Mouse (Mus musculus): Measurements from ENCODE around the gene Tsen34. TPM values are rescaled to one million over a fixed set of nuclear protein-coding genes. Genes with fewer than 3 reads are reported as not detected.
"Not testable (repeated sequence)": the region's sequence is repeated elsewhere in the genome, so short reads cannot be mapped to it uniquely, and the experiment has no call there.

Gene Tsen34
- total RNA-seq, 2 experiments from 2014 or later: 68.3 to 73.4 TPM

DNA sequence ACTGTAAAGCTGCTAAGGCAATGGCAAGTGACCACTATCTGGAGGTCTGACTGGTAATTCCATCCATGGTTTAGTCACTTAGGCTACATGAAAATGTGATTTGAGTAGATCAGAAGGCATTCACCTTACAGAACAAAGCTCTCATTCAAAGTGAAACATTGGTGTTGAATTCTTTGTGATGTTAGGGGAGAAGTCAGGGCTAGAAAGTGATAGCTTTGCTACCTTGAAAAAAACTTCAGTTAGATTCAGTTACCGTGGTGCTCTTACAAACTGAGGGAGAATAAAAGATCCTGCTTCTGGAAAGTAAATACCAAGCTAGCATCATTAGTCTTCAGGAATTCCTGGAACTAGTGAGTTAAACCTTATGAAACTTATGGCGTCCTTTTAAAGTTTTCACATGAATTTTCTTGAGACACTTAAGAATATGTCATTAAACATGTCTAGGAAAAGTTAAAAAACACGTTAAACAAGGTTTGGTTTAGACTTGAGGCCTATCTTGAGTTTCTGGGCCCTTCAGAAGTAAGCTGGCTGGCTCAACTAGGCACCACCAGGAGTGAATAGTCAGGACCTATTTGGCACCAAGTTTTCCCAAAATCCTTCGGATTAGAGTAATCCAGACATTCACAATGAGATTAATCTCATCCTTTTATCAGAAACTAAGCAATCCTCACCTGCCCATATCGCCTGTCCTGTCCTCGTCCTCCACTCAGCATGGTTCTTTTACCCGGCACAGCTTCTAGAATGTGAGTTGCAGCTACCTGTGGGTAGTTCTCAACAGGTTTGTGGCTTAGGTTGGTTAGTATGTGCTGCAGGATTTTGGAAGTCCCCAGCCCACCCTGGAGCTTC, 15.1 kb downstream of the Tsen34 start:
- no peak for DNase-seq (ENCODE audit: low spot score)
- intact Hi-C loops (cut with DNase I): loop anchor here (2.0 to 10.0 kb wide), 4 partner anchors 31 to 947 kb away; partner anchors contain the start of genes Leng9, Ppp6r1 and Tmc4

DNA sequence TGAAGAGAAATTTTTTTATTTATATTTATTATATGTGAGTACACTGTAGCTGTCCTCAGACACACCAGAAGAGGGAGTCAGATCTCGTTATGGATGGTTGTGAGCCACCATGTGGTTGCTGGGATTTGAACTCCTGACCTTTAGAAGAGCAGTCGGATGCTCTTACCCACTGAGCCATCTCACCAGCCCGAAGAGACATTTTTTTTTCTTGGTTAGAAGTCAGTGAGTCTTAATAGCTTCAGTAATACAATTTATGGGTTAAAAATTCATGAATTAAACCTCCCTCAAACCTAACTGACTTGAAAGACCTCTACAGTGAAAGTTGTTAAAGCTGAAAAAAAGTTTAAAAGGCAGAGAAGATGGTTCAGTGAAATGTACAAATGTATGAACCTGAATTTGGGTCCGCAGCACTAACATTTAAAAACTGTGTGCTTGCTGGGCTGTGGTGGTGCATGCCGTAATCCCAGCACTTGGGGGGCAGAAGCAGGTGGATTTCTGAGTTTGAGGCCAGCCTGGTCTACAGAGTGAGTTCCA, 15.9 kb downstream of the Tsen34 start:
- intact Hi-C loops (cut with DNase I): loop anchor here (10.0 kb wide), 3 partner anchors 446 to 946 kb away; partner anchors contain the start of genes Leng9 and Ppp6r1
- not testable (repeated sequence) for DNase-seq (ENCODE audit: low spot score)

DNA sequence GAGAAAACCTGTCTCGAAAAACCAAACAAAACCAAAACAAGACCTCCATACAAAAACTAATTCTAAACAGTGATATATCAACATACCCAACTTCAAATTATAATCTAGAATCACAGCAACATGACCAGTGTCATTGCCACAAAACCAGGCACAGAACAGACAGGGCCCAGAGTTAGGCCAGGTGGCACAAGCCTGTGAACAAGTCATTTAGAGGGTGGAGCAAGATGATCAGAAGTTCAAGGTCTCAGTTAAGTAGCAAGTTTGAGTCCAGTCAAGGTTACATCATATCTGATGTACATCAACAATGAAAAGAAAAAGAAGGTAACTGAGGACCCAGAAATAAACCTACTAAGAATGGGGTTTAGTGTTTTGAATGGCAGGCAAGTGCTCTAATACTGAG, 16.3 kb downstream of the Tsen34 start:
- intact Hi-C loops (cut with DNase I): loop anchor here (10.0 kb wide), 3 partner anchors 446 to 946 kb away; partner anchors contain the start of genes Leng9 and Ppp6r1
- DNase-seq (ENCODE audit: low spot score): no peak

DNA sequence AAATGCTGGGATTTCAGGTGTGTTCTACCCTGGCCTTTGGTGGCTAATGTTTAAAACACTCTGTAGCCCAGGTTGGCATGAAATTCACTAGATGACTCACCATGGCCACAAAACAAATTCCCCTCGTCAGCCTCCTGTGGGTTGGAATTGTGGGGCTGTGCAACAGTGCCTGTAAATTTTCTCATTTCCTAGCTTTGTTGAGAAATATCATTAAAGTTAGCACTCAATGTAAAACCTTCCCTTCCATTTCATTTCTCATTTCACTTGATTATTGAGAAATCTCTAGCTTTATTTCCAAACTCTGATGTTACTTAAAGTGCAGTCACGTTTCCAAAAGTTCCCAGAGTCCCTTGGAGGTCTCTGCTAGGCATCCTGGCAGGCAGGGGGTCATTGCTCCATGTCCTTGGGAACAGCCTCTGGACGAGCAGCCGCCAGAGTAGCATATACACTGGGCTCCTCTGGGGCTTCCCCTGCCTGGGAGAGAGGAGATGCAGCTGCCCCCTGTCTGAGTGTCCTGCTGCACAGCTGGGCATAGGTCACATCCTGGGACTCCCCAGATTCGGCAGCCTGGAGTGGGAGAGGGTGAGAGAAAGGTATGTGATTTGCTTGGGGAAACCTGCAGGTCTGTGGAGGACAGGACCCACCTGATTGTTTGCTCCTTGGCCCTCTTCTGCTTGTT, 19.7 kb downstream of the Tsen34 start:
- DNase-seq (ENCODE audit: low spot score): no peak
- intact Hi-C loops (cut with DNase I): no loop called here

DNA sequence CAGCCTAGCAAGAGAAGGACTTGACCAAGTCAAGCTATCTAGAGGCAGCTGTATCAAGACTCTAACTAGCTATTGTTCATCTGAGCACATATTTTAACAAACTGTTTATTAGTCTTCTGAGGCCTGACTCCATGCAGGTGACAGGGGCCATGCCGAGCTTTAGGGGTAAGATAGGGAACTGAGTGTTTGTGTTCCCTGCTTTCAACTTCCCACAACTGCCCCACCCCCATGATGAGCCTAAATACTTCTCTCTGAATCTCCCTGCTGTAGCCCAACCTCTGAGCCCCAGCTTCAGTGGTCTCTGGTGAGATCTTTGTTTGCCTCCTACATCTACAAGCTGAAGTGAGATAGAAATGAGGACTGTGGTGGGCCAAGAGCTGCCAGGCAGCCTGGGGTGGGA, 22.6 kb downstream of the Tsen34 start:
- no peak for DNase-seq (ENCODE audit: low spot score)
- intact Hi-C loops (cut with DNase I): no loop called here

DNA sequence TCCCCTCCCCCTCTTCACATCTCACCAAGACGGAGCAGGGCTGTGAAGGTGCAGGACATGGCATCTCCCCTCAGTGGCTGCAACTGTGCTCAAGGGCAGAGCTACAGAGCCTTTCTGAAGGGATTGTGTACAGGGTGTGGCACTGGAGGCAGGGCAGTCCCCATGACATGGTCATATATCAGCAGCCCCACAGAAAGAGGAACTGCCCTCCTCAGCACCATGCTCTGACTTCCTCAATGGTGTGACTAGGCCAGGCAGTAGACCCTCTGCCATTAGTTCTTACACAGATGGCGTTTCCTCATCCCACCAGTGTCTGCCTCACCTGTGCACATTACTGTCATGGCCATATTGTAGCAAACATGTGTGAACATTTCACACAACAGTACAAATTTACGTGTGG, 27.6 kb downstream of the Tsen34 start, which contains the start of gene Pirb:
TSS of gene Pirb (minus strand) at position 124 of the 400 bp plus-strand sequence.
- intact Hi-C loops (cut with DNase I); DNase-seq (ENCODE audit: low spot score): not testable (repeated sequence)

DNA sequence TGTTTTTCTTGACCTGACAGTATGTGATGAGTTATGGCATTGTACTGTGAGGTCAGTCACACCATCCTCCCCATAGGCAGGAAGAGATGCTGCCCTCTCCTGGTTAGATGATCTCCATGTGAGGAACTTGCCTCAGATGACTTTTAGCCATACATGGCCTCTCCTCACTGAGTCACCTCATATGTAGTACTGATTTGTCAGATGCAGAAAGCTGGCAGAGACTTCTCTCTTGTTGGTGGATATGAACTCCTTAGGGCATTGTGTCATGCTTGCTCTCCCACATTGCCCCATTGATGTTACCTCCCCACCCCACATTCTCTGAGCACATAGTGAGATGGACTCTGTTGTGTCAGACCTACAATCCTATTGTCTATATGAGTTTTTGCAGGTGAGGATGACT, 32.8 kb downstream of the Tsen34 start:
- intact Hi-C loops (cut with DNase I): not testable (repeated sequence)

DNA sequence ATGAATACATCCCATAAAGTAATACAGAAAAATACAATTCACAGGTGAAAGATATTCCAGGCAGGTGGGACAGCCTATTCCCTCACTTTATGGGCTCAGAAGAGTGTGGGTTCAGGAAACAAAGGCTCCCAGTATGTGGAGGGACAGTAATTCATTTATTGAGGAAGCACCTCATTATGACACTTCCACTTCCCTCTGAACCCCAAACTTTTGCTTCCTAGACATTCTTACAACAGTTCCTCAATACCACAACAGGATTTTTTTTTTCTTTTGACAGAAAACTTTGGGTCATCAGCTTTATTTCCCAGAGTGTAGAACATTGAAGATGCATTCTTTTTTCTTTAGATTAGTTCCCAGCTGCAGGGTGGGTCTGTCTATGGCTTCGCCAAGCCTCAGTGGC, 40.0 kb downstream of the Tsen34 start:
- DNase-seq (ENCODE audit: low spot score); intact Hi-C loops (cut with DNase I): not testable (repeated sequence)

More for the DNA sequence above, 32.8 kb downstream of the Tsen34 start:
- not testable (repeated sequence) for DNase-seq (ENCODE audit: low spot score)

Small RNAs within 50 kb of the gene (microRNA-seq; reads per million reads assigned to microRNA genes)
- 0.83 reads per million for gene Mir3572

Other genes with a start within 250 kb of the Tsen34 start
- not detected for gene Tarm1, start 190.2 kb upstream of the Tsen34 start, total RNA-seq (2021)
- gene Oscar, start 76.7 kb upstream of the Tsen34 start, total RNA-seq (2021): under 1 TPM; 0.13 to 0.20 TPM
- 1,000 to 10,000 TPM; 1,735 to 1,752 TPM for gene Ndufa3, start 75.5 kb upstream of the Tsen34 start, total RNA-seq (2021)
- 10 to 100 TPM; 16.9 to 20.0 TPM for gene Tfpt, start 62.9 kb upstream of the Tsen34 start, total RNA-seq (2021)
- gene Prpf31, start 62.9 kb upstream of the Tsen34 start, total RNA-seq (2021): 10 to 100 TPM; 22.2 to 25.1 TPM
- 10 to 100 TPM; 24.7 to 30.6 TPM for gene Cnot3, start 47.6 kb upstream of the Tsen34 start, total RNA-seq (2021)
- gene Leng1, start 27.0 kb upstream of the Tsen34 start, total RNA-seq (2021): 10 to 100 TPM; 10.0 to 11.4 TPM
- under 1 TPM; 0.45 to 0.83 TPM for gene Tmc4, start 15.3 kb upstream of the Tsen34 start, total RNA-seq (2021)
- gene Mboat7, start 660 bp downstream of the Tsen34 start, total RNA-seq (2021): 10 to 100 TPM; 17.1 to 17.9 TPM
- gene Rps9, start 11.1 kb downstream of the Tsen34 start, total RNA-seq (2021): 100 to 1,000 TPM; 589 to 617 TPM
- gene Pirb, start 27.5 kb downstream of the Tsen34 start, total RNA-seq (2021): 1 to 10 TPM; 1.3 to 2.1 TPM
- under 1 TPM; 0.20 to 0.39 TPM for gene Gm15448, start 132.8 kb downstream of the Tsen34 start, total RNA-seq (2021)
- under 1 TPM; 0.23 to 0.56 TPM for gene Pira2, start 152.2 kb downstream of the Tsen34 start, total RNA-seq (2021)
- under 1 TPM; 0.17 to 0.18 TPM for gene Gm14548, start 205.3 kb downstream of the Tsen34 start, total RNA-seq (2021)
- under 1 TPM; 0.34 to 0.36 TPM for gene Lilra6, start 222.6 kb downstream of the Tsen34 start, total RNA-seq (2021)